Mouse (Mus musculus): ENCODE measurements at regions not wholly inside any gene's neighbourhood (a gene's known extent, or its start where the extent isn't known, plus 50 kb on each side); places are given as distances from the start of the nearest gene placed in this dataset.

DNA sequence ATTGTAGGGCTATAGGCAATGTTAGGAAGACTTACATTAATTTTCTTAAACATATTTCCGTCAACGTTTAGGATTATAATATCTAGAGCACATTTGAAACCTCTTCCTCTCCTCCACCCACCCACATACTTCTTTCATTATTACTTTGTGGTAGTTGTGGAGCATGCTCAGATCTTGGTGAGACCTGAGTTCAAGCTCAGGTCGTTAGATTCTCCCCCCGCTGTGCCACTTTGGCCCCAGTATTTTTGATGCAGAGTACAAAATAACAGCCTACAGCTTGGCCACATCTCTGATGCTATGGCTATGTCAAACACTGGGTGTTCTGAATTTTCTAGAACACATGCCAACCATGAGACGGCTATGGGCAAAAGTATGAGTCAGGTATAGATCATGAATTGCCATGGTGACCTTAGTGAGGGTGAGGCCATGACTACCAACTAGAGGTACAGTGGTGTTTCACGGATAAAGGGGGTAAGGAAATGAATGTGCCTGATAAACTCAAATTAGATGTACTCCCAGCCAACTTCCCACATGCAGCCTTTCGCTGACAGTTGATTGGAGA lies 68.5 kb upstream of the H2afz start:
- no peak for DNase-seq

DNA sequence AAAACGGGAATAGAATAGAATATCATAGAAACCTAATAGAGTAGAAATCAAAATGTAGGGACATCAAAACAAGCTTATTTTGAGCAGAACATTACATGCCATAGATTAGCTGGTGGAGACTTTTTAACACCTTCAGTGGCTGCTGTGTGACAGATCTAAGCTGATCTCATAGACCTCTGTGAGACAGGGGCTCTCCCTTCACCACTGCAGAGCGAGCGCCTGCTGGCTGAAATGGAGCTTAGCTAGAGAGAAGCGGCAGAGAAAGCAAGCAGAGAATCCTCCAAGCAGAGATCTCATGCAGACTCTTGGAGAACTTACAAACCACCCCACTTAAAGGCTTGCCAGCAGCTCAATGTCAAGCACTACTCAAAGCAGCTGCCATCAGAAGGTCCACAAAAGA lies 65.5 kb upstream of the H2afz start:
- DNase-seq, result no peak

DNA sequence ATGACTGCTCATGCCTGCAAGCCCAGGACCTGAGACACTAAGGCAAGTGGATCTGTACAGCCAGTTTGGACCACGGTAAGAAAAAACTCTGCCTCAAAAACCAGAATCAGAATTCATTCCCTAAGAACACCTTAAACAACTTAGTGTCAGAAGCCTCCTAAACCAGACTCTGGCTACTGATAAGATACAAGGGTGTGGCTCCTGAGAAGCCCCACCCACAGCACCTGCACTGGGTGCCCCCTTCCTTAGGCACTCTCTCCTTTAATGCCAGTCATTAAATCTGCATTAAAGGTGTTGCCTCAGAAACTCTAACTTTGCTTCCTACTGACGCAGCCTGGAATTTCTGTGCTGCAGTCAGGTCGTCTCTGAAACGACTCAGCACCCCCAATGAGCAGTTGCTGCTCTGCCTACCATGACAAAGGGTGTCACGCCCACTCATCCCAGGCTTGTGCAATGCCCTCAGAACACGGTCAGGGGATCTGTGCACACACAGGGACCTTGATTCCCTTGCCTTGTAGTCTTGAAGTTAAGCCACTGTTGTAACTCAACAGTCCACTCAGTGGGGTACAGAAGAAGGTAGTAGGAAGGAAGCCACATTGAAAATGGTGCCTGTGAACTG lies 62.8 kb upstream of the H2afz start:
- no peak for DNase-seq

- DNase-seq, result no peak
Measured at GRCm38 (mm10) chr3:137807423-137807822, 56.9 kb upstream of the H2afz start.

DNA sequence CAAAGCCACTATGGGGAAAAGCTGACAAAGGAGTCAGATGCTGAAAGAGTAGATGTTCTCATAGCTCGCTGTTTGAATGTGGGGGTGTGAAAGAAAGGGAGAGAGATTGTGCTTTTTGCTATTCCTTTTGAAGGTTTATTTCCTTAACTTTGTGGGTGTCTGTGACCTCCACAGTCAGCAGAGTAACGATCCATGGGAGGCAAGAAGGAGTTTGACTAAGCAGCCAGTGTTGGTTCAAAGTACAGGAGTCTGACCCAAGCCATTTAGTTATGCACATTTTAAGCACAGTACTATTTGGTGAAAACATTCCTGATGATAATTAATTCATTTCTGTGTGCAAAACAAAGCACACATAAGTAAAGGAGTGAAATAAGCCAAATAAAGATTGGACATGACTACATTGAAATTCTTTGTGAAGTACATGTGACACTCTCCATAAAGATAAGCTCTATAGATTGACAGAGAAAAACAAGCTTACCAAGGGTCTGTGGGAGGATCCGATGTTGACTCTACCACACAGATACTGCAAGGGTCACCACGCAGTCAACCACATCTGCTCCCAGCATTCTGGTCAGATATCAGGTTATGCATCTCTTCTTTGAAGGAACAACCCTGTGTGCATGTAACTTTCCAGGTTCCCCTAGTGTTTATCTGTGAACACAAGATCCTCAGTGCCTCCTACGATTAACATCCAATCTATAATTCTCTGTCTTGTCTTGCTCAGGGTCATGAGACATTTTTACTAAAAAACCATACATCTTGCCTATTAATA lies 56.2 kb upstream of the H2afz start:
- DNase-seq, result no peak

DNA sequence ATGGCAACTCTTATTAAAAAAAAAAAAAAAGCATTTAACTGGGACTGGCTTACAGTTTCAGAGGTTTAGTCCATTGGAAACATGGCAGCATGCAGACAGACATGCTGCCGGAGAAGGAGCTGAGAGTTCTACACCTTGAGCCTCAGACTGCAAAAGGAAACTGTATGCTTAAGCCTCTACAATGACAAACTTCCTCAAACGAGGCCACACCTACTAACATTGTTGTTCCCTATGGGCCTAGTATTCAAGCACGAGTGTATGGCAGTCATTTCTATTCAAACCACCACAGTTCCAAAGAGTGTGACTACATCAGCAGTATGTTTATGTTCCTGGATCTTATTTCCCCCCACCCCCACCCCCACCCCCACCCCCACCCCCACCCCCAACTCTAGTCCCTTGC lies 54.2 kb upstream of the H2afz start:
- DNase-seq, result no peak

Small RNA genes lying in the stretch of these regions (microRNA-seq; reads per million reads assigned to microRNA genes)
- 0 reads per million in 2 experiments for gene Mir6380 (ENCODE audit: borderline replicate concordance in 2 of 2)

All from gastrocnemius, postnatal 25 days (tissue).